Mouse (Mus musculus) adrenal gland, adult 8-10 months (tissue): ENCODE results near the gene Ubqln1. TPM values are rescaled to one million over a fixed set of nuclear protein-coding genes. Genes with fewer than 3 reads are reported as not detected.
"Not testable (repeated sequence)": the region's sequence is repeated elsewhere in the genome, so short reads cannot be mapped to it uniquely, and the experiment has no call there.

Experiments
- DNase-seq: peaks from one replicate; pipeline ENCODE4 v3.0.0; 2022
- total RNA-seq, 4 experiments: library from RNA; stranded (reverse); gene quantifications; 2 replicates each; pipeline ENCODE4 v1.2.4; 2022

Ubqln1 gene
- total RNA-seq, 4 experiments from 2014 or later: 97.7 to 135 (median 106) TPM

DNA sequence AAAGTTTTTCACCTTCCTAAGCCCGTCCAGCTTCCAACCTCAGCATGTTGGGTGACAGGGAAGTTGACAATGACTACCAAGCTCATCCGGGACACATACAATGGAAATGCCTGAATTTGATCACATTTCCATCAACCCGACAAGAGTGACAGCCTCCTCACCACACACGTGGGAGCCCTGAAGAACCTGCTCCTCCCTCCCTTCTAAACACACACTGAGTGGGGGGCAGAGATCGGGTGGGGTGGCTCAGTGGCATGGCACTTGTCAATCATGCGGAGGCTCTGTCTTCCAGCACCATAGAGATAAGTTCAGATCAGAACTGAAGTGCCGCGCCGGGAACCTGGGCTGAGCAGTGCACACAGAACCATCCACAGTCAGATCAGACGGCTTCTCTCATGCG is 65.0 kb downstream of the Ubqln1 start:
- no peak for DNase-seq

DNA sequence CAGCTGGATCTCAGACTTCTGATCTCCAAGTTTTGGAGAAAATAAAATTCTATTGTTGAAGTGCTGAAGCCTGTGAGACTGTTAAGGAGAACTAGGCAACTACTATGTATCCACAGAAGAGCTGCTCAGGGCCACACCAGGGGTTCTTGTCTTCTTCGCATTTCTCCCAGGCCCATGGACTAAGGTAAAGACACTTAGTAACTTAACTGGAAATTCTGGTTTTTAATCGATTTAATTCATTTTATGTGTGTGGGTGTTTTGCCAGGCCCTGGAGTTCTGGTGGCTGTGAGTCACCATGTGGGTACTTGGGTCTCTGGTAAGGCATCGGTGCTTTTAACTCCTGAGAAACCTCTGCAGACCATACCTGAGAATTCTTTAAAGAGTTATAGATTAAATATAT is 65.8 kb downstream of the Ubqln1 start:
- DNase-seq: no peak

DNA sequence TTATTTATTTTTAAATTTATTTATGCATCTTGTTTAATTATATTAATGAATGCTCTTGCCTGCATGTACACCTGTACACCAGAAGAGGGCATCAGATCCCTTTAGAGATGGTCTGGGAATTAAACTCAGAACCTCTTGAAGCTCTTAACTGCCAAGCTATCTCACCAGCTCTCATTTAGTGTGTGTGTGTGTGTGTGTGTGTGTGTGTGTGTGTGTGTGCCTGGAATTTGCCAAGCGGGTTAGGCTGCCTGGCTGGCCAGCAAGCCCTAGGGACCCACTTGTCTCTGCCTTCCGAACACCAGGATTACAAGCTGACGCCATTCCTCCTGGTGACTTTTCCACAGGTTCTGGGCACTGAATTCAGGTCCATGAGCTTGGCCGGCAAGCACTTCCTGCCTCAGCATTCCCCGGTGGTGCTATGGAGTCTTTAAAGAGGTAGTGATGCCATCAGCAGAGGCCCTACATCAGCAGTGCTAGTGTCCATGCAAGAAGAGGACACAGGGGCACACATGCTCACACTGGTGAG is 66.4 kb downstream of the Ubqln1 start:
- DNase-seq: no peak

DNA sequence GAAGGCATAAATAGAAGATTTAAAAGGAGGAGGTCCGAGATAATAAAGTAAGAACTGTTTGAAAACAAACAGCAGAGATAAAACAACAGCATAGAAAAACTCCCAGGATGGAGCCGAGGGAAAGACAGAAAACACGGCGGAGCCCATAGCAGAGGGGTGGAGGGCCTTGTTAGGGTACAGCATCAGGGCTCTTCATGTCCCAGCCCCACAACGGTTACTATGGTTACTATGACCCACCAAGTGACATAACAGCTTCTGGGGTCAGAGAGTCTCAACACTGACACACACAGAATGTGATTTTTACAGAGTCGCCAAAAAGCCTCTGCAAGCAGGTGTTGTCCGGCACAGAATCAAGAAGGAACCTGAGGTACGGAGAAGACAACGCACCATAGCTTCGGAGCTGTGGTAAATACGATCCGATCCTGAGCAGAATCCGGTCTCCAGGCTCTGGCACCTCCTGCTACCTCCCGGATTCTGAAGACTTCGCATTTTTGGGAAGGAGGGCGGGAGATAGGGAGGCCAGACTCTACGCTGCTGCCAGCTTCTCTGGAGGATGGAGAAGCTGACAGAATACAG is 67.1 kb downstream of the Ubqln1 start:
- no peak for DNase-seq

DNA sequence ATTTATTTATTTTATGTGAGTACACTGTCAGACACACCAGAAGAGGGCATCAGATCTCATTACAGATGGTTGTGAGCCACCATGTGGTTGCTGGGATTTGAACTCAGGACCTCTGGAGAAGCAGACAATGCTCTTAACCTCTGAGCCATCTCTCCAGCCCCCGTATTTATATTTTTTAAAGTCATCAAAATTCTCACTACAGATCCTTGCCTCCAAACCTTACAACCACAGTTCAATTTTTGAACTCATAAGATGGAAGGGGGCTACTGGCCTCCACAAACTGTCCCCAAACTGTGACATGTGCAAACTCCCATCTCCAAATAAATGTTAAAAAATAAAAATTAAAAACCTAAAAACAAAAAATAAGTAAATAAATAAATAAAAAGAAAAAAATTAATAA is 67.7 kb downstream of the Ubqln1 start:
- DNase-seq: no peak

DNA sequence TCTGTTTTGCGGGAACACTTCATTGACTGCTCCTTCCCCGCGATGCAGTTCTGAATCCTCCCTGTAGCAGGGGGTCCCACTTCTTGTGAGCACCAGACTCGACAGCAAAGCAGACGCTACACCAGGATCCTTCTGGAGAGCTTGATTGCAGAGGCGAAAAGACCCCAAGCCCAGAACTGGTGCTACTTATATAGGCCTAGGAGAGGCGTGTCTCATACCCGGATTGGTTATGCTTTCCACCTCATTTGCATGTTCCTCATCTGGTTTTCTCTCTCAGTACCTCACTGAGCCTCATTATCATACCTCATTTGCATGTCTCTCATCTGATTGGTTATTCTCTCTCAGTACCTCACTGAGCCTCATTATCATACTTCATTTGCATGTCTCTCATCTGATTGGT is 68.8 kb downstream of the Ubqln1 start:
- DNase-seq: not testable (repeated sequence)

DNA sequence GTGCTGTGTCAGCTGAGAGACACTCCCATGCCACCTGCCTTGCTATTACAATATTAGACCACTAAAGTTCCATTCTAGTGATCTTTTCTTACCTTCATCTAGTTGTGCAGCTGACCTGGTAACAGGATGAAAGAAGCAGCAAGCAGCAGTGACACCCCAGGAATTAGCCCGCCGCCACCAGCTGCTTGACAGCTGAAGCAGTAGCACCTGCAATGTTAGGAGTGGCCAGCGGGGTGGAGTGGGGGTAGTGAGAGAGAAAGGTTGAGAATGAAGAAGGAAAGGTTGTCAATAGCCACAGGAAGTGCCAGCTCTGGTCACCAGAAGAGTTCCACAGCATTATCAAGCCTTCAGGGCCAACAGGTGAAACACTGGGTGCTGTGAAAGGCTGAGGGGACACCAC is 83.8 kb downstream of the Ubqln1 start:
- DNase-seq: no peak

DNA sequence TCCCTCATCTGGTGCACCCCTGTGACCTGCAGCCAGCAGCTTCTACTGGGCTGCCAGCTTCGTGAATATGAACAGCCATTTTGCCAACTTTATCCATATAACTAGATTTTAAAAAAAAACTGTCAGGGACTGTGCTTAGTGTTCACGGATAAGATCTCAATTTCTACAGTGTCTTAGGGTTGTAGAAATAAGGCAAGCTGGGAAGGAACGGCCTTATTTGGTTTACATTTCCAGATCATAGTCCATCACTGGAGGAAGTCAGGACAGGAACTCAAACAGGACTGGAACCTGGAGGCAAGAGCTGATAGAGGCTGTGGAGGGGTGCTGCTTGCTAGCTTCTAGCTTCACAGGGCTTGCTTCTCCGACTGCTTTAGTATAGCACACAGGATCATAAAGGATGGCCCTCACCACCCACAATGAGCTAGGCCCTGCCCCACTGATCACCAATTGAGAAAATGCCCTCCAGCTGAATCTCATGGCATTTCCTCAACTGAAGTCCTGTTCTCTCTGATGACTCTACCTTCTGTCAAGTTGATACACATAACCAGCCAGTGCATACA is 85.7 kb downstream of the Ubqln1 start:
- no peak for DNase-seq

DNA sequence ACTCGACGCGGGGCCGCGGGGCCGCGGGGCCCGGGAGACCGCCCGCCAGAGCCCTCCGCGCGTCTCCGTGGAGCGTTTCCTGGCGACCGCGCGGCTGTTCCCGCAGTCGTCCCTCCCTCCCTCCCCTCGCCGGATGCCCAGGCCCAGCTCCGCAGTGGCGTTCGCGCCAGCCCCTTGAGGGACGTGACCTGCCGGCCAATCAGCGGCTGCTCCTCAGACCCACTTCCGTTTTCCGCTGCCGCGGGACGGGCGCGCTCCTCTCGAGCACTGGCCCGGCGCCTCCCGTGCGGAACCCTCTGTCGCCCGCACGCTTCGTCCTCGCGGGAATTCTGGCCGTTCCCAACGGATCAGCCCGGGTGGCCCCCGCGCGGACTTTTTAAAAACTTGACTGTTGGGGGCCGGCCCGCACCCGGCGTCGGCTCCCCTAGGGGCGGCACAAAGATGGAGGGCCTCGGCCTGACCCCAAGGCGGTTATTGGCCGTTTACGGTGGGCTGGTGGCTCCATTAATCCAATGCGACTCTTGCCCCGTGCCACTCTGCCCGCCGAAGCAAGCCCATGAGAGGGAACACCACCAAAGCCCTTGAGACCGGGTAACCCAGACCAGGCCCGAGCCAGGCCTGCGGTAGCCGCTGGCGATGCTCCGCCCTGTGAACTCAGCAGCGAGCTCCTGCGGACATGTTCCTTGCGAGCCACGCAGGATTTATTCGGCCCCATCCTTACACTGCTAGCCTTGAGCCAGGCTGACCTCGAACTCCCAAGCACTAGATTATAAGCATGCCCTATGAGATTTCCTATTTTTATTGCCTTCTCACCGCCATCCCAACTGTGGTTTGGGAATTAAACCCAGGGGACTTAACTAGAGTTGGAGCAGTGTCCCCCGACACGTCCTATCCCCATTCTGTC is 86.4 kb downstream of the Ubqln1 start:
- peak; percentile 94 for DNase-seq

DNA sequence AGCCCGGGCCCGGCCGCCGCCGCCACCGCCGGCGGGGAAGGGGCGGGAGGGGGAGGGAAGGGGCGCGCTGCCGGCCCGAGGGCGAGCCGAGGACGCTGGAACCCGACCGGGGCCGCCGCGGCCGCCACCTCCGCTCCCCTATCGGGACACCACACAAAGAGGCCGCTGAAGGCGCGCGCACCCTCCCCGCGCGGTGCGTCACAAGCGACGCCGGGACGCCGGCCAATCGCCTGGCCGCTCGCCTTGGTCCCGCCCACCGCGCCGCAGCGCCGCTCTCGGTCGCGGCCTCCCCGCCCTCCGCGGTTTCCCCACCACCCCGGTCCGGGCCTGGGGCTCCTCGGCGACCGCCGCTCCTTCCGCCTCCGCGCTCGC is 87.1 kb downstream of the Ubqln1 start, which contains the start of gene Hnrnpa0:
TSS of gene Hnrnpa0 (minus strand) at position 161 of the 372 bp plus-strand sequence.
- peak; percentile 88 for DNase-seq

DNA sequence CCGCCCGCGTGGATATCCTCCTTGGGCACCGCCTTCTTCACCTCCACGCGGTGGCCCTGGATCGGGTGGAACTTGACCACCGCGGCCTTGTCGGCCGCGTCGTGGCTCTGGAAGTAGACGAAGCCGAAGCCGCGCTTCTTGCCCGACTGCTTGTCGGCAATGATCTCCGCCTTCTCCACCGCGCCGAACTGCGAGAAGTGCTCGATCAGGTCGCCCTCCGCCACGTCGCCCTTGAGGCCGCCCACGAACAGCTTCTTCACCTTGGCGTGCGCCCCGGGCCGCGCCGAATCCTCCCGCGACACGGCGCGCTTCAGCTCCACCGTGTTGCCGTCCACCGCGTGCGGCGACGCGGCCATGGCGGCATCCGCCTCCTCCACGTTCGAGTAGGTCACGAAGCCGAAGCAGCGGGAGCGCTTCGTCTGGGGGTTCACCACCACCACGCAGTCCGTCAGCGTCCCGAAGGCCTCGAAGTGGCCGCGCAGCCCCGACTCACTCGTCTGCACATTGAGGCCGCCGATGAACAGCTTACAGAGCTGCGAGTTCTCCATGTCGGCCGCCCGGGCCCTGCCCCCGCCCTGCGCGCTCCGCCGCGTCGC is 87.6 kb downstream of the Ubqln1 start:
- peak; percentile 55 for DNase-seq

DNA sequence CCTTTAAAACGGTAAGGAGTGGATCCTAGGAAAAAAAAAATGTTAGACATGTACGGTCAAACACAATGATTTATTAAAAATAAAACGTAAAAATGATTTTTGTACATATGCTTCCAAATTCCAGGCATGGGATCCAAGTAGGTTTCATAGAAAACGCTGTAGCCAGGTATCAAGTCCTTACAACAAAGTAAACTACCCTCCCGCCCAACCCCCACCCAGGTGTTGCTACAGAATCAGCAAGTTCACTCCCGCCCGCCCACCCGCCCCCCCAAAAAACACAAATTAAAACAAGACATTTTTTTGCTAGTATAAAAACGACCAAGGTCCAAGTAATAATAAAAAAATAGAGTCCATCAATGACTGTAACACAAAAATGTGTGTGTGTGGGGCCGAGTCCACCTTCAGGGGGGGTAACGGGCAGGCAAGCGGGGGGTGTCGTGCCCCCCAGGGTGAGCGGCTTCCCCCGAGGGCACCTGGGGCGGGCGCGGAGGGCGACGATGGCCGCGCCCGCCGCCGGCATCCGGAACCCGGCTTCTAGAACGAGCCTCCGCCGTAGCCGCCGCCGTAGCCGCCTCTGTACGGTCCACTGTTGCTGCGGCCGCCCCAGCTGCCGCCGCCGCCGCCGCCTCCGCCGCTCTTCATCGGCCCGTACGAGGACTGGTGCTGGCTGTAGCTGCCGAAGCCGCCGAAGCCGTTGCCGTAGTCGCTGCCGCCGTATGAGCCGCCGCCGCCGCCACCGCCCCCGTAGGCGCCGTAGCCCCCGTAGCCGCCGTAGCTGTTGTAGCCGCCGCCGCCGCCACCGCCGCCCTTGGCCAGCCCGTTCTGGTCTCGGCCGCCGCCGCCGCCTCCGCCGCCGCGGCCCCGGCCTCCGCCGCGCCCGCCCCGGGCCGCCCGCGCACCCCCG is 88.3 kb downstream of the Ubqln1 start:
- DNase-seq: no peak

Other genes starting within 250 kb of the Ubqln1 start
- gene Klhl3, start 102.1 kb downstream of the Ubqln1 start, total RNA-seq: 1 to 10 TPM; 1.1 to 4.2 (median 3.2) TPM
- gene Hnrnpa0, start 87.1 kb downstream of the Ubqln1 start, total RNA-seq: 100 to 1,000 TPM; 104 to 131 (median 119) TPM
- 10 to 100 TPM; 59.2 to 71.4 (median 63.6) TPM for gene Idnk, start 58.0 kb downstream of the Ubqln1 start, total RNA-seq
- gene Gkap1, start 60.0 kb upstream of the Ubqln1 start, total RNA-seq: 10 to 100 TPM; 44.8 to 74.5 (median 52.1) TPM
- 1 to 10 TPM in 3 of 4 experiments, under 1 TPM in 1; 0.55 to 3.4 (median 2.0) TPM for gene Kif27, start 143.5 kb upstream of the Ubqln1 start, total RNA-seq
- gene 2210016F16Rik, start 169.6 kb upstream of the Ubqln1 start, total RNA-seq: 10 to 100 TPM; 27.5 to 36.5 (median 31.9) TPM
- gene Rmi1, start 186.6 kb upstream of the Ubqln1 start, total RNA-seq: 10 to 100 TPM; 17.8 to 23.5 (median 21.6) TPM
- 100 to 1,000 TPM; 695 to 896 (median 793) TPM for gene Hnrnpk, start 187.7 kb upstream of the Ubqln1 start, total RNA-seq